Mouse (Mus musculus) spleen, postnatal 10 days (tissue): Measurements from ENCODE around the gene H2-DMb2.
"Not testable (repeated sequence)": the region's sequence is repeated elsewhere in the genome, so short reads cannot be mapped to it uniquely, and the experiment has no call there.

Source experiments
- DNase-seq, 2 experiments: peaks; one replicate each; pipeline ENCODE4 v3.0.0; 2021 to 2022; ENCODE audit warnings: low spot score in 2 of 2

Gene H2-DMb2

DNA sequence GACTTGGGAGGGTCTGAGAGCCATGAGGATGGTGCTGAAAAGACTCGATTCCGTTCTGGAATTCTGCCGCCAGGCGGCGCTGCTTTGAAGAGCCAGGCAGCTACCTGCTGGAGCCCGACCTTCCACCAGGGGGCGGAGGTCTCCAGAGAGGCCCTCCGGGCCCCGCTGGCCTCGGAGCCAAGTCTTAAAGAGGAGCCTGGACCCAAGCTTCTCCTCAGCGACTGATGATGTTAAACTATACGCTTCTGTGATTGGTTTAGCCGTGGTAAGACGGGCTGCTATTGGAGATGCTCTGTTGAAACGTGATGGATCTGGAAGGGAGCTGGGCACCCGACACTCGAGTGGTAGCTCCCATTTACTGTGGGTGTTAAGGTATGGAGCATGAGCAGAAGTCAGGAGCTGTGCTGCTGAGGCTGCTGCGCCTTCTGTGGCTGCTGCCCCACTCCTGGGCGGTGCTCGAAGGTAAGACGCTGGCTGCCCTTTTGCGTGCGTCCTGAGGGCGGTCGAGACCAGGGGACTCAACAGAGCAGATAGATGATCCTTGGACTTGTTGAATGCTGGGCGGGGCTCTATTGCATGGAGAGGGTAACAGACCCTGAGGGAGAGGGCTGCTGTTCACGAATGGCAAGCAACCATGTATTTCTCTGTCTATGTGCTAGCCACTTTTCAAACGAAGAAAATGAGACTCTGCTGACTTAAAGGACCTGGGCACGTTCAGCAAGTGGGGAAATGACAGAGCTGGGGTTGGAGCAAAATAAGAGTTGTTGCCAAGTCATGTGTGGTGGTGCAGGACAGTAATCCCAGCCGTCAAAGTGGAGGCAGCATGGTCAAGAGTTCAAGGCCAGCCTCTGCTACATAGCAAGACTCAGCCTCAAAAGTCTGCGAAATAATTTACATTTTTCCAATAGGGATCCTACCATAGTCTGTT is 7.5 kb upstream of the H2-DMb2 start:
- peak; percentile 99 for DNase-seq

DNA sequence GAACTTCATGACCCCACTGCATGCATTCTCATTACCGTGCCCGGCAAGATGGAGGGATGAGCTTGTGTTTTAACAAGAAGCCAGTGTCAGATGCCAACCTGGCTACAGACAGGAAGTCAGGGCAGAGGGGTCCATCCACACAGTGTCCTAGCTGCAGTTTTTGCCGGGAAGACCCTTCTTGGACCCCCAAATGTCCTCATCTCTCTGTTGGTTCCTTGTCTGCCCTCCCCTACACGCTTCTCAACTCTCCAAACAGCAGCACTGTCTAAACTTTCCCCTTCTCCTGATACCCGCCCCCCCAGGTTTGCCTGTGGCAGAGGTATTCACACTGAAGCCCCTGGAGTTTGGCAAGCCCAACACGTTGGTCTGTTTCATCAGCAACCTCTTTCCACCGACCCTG is 5.5 kb upstream of the H2-DMb2 start:
- no peak for DNase-seq

DNA sequence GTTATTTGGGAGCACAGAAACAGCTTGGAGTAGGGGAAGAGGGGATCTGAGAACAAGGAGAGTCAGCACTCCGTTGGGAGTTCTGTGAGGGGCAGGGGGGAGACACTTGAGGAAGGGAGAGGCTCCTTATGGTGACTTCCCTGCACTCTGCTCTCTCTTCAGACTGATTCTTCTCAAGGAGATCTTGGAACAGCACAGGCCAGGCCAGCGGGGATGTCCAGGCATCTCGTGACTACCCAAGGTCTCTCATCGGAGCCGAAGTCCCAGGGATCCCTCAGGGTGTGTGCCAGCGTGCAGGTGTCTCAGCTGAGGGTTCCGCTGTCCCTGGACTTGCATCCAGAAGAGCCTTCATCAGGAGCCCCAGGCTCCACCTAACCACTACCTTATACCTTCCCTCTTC is 4.5 kb upstream of the H2-DMb2 start:
- DNase-seq = no peak

- DNase-seq = no peak
Measured at GRCm38 (mm10) chr17:34139416-34139815, 3.7 kb upstream of the H2-DMb2 start.

- no peak for DNase-seq
Measured at GRCm38 (mm10) chr17:34140240-34140639, 2.9 kb upstream of the H2-DMb2 start.

DNA sequence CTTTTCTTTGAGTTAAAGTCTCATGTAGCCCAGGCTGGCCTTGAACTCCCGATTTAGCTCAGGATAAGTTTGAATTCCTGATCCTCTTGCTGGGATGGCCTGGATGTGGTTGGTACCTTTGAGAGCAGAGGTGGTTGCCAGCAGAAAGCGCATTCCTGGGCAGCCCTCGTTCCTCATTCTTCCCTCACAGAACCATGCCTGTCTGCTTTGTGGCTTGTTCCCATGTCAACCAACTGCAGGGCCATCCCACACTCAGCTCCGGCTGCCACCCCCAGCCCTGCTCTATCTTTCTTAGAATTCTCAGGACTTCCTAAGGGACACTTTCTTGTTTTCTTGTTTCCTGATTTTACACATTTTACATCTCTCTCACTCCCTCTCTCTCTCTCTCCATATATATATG is 1.7 kb upstream of the H2-DMb2 start:
- DNase-seq = no peak

DNA sequence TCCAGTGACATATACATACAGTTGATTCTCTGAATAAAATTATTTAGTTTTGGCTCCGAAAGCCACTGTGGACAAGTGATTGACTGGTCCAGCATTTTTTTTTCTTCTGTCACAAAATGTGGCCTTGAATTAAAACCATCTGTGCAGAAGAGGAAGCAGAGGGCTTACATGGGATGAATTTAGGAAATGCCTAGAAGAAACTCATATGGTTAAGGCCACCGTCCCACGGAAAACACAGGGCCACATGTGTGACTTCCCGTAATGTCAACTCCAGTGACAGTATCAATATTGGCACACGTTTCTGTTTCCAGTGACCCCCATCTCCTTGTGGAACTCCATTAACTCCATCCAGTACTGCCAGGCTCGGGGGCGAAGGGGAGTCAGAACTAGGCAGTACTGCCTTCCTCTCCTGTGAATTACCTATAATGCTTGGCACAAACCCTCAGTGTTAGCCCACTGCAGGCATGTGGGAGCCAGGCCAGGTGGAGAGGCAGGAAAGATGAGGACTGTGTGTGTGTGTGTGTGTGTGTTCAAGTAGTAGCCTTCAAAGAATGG is 574 bp upstream of the H2-DMb2 start:
- DNase-seq = no peak

DNA sequence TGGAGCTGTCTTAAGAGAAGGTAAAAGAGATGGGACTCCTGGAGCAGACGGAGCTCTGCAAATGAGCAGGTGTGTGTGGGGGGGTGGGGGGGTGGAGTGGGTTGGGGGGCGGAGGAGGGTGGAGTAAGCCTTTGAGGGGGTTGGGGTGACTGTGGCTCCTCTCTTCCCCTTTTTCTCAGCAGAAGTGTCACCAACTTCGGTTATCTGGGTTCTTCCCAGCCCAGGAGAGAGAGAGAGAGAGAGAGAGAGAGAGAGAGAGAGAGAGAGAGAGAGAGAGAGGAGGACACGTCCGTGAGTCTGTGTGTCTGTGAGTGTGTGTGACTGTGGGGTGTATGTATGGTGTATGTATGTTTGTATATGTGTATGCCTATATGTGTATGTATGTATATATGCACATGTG is 354 bp downstream of the H2-DMb2 start:
- no peak for DNase-seq

DNA sequence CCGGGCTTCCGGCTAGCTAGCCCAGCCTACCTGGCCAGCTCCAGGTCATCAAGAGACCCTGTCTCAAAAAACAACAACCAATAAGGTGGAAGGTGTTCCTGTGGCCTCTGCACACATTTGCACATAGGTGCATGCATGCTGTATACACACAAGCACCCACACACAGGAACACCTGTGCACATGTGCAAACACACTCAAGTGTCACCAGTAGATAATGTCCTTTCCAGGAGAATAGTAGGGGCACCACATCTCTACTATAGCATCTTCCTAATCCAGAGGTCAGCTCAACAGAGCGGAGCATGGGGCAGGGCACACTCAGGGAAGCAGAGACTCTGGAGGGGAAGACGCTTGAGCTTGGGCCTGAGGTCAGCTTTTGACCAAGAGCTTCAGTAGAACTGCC is 1.1 kb downstream of the H2-DMb2 start:
- not testable (repeated sequence) for DNase-seq

- peak in 1 of 2 experiments; percentile 75 for DNase-seq
Measured at GRCm38 (mm10) chr17:34144960-34145371, 1.9 kb downstream of the H2-DMb2 start.

- DNase-seq = no peak
Measured at GRCm38 (mm10) chr17:34152923-34153322, 9.8 kb downstream of the H2-DMb2 start, which contains the start of gene H2-DMb1. Gene H2-DMb1, plus strand, starts transcription at chr17:34153072.

DNA sequence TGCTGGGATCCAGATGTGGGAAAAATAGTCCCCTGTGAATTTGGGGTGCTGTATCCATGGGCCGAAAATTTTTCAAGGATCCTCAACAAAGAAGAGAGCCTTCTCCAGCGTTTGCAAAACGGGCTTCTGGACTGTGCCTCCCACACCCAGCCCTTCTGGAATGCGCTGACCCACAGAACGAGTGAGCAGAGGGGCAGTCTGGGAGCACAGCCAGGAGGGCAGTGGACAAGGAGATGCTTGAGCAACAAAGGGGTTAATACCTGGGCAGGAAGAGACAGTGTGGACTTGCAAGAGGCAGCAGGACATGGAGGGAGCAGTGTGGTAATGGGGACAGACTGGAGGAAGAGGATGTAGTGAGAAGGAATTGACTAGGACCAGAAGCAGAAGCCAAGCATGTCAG is 12.4 kb downstream of the H2-DMb2 start:
- DNase-seq = no peak

DNA sequence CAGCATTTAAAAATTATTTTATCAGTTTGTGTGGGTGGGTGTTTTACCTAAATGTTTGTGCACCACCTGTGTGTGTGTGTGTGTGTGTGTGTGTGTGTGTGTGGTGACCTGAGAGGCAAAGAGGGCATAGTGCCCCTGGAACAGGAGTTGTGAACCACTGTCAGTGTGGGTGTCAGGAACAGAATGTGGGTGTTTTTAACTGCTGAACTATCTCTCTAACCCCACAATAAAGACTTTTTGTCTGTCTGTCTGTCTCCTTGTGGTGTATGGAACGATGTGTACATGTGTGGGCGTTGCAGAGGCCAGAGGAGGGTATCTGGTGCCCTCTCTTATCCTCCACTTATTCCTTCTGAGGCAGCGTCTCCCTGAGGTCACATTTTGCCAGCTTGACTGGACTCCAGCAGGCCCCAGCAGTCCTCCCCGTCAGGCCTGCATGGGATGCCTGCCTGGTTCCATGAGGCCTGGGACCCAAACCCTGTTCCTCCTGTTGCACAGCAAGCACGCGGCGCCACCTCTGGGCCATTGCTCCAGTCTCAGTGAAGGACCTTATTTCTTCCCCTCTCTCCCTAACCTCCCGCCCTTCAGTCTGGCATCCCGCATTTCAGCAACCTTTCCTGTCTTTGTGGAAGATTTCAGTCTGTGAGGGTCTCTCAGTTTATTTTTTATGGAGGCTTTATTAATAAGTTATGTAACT is 21.2 kb downstream of the H2-DMb2 start:
- DNase-seq = peak in 1 of 2 experiments; percentile 65

DNA sequence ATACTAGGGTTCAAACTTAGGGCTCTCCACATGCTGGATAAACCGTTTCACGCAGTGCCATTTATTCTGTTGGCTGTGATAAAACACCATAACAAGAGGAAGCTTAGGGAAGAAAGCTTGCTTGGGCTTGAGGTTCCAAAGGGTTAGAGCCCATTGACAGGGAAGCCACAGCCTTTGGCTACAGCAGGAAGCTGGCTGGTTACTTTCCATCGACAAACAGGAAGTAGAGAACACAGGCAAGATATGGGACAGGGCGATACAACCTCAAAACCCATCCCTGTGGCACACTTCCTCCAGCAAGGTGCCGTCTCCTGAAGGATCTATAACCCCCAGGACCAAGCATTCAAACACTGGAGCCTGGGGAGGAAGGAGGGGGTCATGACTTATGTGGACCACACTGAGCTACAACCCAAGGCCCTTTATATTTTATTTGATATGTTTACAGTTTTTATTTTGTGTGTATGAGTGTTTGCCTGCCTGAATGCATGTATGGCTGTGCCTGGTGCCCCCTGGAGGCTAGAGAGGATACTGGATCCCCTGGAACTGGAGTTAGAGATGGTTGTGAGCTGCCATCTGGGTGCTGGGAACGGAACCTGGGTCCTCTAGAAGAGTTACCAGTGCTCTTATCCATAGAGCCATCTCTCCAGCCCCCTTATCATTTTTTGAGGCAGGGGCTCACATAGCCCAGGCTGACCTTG is 22.1 kb downstream of the H2-DMb2 start:
- DNase-seq = peak in 1 of 2 experiments; percentile 48

GRCm38 (mm10) chr17:34169279-34169678 is 26.2 kb downstream of the H2-DMb2 start:
- peak in 1 of 2 experiments; percentile 51 for DNase-seq

- DNase-seq = no peak
Measured at GRCm38 (mm10) chr17:34170487-34170876, 27.4 kb downstream of the H2-DMb2 start.

DNA sequence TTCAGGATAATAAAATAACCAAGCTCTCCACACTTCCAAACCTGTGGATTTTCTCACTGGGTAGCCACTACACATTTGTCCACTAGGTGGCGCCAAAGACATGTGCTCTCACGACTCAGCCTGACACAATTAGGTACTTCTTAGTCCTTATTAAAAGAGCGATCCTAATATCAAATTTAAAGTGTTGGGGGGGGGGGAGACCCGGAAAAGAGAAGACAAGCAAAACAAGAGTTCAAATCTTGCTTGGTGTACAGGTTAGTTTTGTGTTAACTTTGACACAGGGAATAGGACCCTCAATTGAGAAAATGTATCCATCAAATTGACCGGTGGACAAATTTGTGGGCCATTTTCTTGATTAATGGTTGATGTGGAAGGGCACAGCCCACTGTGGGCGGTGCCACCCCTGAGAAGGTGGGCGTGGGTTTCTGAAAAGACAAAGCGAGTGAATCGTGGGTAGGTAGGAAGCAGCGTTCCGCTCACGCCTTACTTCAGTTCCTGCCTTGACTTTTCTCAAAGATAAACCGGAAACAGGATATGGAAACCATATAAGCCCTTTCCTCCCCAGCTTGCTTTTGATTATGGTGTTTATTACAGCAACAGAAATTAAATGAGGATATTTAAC is 27.9 kb downstream of the H2-DMb2 start:
- peak; percentile 78 to 89 for DNase-seq

GRCm38 (mm10) chr17:34172528-34172927 is 29.4 kb downstream of the H2-DMb2 start:
- DNase-seq = peak in 1 of 2 experiments; percentile 41

DNA sequence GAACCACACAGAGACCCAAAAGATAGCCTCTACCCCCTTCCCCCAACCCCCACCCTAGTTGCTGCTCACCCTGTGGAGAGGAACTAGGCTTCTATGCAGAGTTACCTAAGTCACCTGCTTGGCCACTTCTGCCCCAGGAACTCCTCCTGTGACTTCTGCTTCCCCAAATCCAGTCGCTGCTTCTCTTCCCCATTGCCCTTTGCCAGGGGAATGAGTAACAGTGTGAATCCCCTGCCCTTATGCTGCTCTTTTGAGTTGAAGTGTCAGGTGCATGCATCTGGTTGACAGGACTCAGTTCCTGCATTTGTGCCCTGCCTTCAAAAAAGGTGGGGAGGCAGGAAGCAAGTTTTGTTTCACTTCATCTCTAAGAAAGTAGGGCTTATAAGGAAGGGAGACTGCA is 31.0 kb downstream of the H2-DMb2 start:
- peak in 1 of 2 experiments; percentile 26 for DNase-seq

GRCm38 (mm10) chr17:34177179-34177578 is 34.1 kb downstream of the H2-DMb2 start:
- peak in 1 of 2 experiments; percentile 42 for DNase-seq

DNA sequence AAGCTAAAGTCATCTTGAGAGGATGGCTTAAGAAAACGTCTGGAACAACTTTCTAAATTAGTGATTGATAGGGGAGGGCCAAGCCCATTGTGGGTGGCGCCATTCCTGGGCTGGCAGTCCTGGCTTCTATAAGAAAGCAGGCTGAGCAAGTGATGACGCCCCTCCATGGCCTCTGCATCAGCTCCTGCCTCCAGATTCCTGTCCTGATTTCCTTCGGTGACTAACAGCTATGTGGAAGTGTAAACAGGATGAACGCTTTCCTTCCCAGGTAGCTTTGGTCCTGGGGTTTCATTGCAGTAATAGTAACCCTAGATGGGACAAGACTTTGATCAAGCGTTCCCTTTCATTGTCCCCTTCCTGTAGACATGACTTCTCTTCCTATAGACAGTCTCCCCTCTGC is 35.9 kb downstream of the H2-DMb2 start:
- DNase-seq = no peak
